Comparison of ENCODE assay signal across 8 mouse cellular contexts in genomic region chr6:49096421-49096820, GRCm38 (mm10). TPM values are rescaled to one million over a fixed set of nuclear protein-coding genes. Genes with fewer than 3 reads are reported as not detected.
DNase-seq lines count a peak whose midpoint lies in the region; ATAC-seq and TF ChIP-seq lines count a peak whose summit lies in the region.

No protein-coding gene starts in this region.

- ATAC-seq in heart, embryonic 16.5 days (replicated peaks; ENCODE audit: extremely low read depth, insufficient read depth, low FRiP score): 0 out of 2 replicates have a peak, but pooled peaks have one; percentile 21
- ATAC-seq in forebrain, embryonic 11.5 days (replicated peaks; ENCODE audit: low FRiP score): no peak

- no peaks in the 10 kb centered on the region for H3K9me3 ChIP-seq in E14TG2a.4 (ENCODE audit: low read length)
- H3K9me3 ChIP-seq in heart, embryonic 16.5 days (replicated peaks; ENCODE audit: control insufficient read depth, low read length): no peaks in the 10 kb centered on the region
- H3K9me3 ChIP-seq in forebrain, embryonic 11.5 days (ENCODE audit: control insufficient read depth, low read length): no peaks in the 10 kb centered on the region

- H3K4me1 ChIP-seq in E14TG2a.4 (replicated peaks; ENCODE audit: low read depth, low read length): peaks cover 79% of the 10 kb centered on the region
- H3K4me1 ChIP-seq in heart, embryonic 16.5 days (ENCODE audit: control insufficient read depth, insufficient read depth, low read length): peaks cover 48% of the 10 kb centered on the region
- H3K4me1 ChIP-seq in forebrain, embryonic 11.5 days (replicated peaks; ENCODE audit: control insufficient read depth, insufficient read depth, low read length): no peaks in the 10 kb centered on the region

- H3K36me3 ChIP-seq in E14TG2a.4 (ENCODE audit: insufficient read depth, low read length): peaks cover 78% of the 10 kb centered on the region
- H3K36me3 ChIP-seq in heart, embryonic 16.5 days (ENCODE audit: control insufficient read depth, insufficient read depth): peaks cover 19% of the 10 kb centered on the region
- H3K36me3 ChIP-seq in forebrain, embryonic 11.5 days (ENCODE audit: control insufficient read depth, insufficient read depth, low read length): peaks cover 4% of the 10 kb centered on the region; the same call in 1 of the 2 replicates

- TF ChIP-seq CTCF in E14TG2a.4 (conservative IDR thresholded peaks at IDR 0.05; ENCODE audit: low read length): no peak

- 0 out of 2 replicates have a peak overlapping the region, but pooled peaks have one; percentile 0 for H3K4me3 ChIP-seq in E14TG2a.4 (replicated peaks; ENCODE audit: low read length)
- no peak overlapping the region for H3K4me3 ChIP-seq in heart, embryonic 16.5 days (ENCODE audit: low read length)
- no peak overlapping the region for H3K4me3 ChIP-seq in forebrain, embryonic 11.5 days (ENCODE audit: low read depth, low read length)

- 0 out of 2 replicates have a peak overlapping the region, but pooled peaks have one; percentile 30 for H3K9ac ChIP-seq in heart, embryonic 16.5 days (ENCODE audit: low read length)
- no peak overlapping the region for H3K9ac ChIP-seq in forebrain, embryonic 11.5 days (ENCODE audit: low read length)

- peak overlapping the region; percentile 88 for H3K27ac ChIP-seq in heart, embryonic 16.5 days (ENCODE audit: low read length)
- no peak overlapping the region for H3K27ac ChIP-seq in forebrain, embryonic 11.5 days (ENCODE audit: low read depth, low read length)

- DNase-seq in frontal cortex, postnatal 36 days (ENCODE audit: low spot score in 2 of 2): peak; percentile 39 to 43
- DNase-seq in frontal cortex, postnatal 25 days (ENCODE audit: low spot score in 2 of 2): no peak
- DNase-seq in cerebellum, adult 9-11 months: peak; percentile 38
- peak; percentile 15 to 41 for DNase-seq in layer of hippocampus, postnatal 36 days
- peak; percentile 23 for DNase-seq in urinary bladder, postnatal 25 days (ENCODE audit: low spot score)
- no peak for DNase-seq in forebrain, embryonic 11.5 days (ENCODE audit: low spot score)

- H3K4me2 ChIP-seq in heart, embryonic 16.5 days (ENCODE audit: low read depth, low read length): peak overlapping the region; percentile 55
- H3K4me2 ChIP-seq in forebrain, embryonic 11.5 days (ENCODE audit: low read depth, low read length, severe bottlenecking): no peak overlapping the region

- no peaks in the 10 kb centered on the region for H3K27me3 ChIP-seq in E14TG2a.4 (ENCODE audit: insufficient read depth, low read length)
- H3K27me3 ChIP-seq in heart, embryonic 16.5 days (ENCODE audit: control insufficient read depth, insufficient read depth, low read length): no peaks in the 10 kb centered on the region
- no peaks in the 10 kb centered on the region for H3K27me3 ChIP-seq in forebrain, embryonic 11.5 days (ENCODE audit: control insufficient read depth, insufficient read depth, low read length)

- WGBS in heart, embryonic 16.5 days: 44% methylated on average over 7 of the region's 7 CpGs
- 90% methylated on average over 7 of the region's 7 CpGs for WGBS in forebrain, embryonic 11.5 days

RNA-seq across cellular contexts. Expression of gene Malsu1, which starts 22.8 kb away (rescaled TPM):
- polyA plus RNA-seq in heart, embryonic 16.5 days (2015; fragmentation: Nextera tagmentation; extraction: Ambion mirVana): 55.8 and 64.8 TPM in 2 replicates
- total RNA-seq in layer of hippocampus, postnatal 36 days (2021): 10 to 100 TPM; 33.1 to 35.8 TPM
- 60.7 and 63.9 TPM in 2 replicates for polyA plus RNA-seq in forebrain, embryonic 11.5 days (2014; fragmentation: Nextera tagmentation; extraction: Ambion mirVana)

Comparison
In these comparisons a context has a peak if more than half of its experiments do, and no peak if none do; other contexts are left out.
1. DNase-seq: peak in frontal cortex, postnatal 36 days (2 of 2), cerebellum, adult 9-11 months (single experiment), layer of hippocampus, postnatal 36 days (2 of 2) and urinary bladder, postnatal 25 days (single experiment); none in frontal cortex, postnatal 25 days (0 of 2) and forebrain, embryonic 11.5 days (single experiment).